Mouse (Mus musculus) central nervous system, embryonic 11.5 days (tissue): ENCODE data around the gene Syt2. TPM values are rescaled to one million over a fixed set of nuclear protein-coding genes. Genes with fewer than 3 reads are reported as not detected.

Experiments used
- polyA plus RNA-seq: library from polyadenylated mRNA; depleted of rRNA; stranded (reverse); fragments of >200 nt; gene quantifications from 2 replicates; pipeline ENCODE4 v1.2.3, GENCODE M21; 2012; rRNA removed

Gene Syt2
- 3.0 and 3.2 TPM in 2 replicates for polyA plus RNA-seq

DNA sequence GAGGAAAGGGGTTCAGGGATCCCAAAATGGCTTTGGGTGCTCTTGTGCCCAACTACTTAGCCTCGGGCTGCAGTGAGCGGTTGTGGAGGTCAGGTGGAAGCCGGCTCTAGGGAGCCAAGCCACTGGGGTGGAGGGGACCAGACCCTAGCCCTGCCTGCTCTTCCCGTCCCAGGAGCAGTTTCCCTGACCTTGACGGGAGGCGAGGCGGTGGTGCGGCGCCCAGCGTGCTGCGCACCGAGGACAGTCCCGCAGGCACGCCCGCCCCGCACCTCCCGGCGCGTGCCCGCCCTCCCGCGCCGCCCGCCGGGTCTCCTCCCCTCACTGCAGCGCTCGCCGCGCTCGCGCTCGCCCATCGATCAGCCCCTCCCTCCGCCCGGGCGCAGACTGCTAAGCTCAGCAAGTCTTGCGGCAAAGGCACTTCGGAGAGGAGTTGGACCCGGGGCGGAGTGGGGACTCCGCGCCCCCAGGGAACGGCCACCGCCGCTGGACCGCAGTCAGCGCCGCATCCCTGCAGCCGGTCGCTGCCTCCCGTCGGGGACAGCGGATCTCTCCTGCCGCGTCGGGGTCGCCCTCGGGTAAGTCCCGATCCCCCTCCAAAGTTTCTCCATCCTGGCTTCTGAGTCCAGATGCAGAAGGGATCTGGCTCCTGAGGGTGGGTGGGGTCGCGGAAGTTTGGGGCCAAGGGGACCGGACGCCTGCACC is at the start of gene Syt2:
Gene Syt2, plus strand, starts transcription at position 417 of the 702 bp plus-strand sequence.

Other genes starting within 250 kb of the Syt2 start
- gene Cyb5r1, start 241.1 kb upstream of the Syt2 start, polyA plus RNA-seq = 22.7 and 30.1 TPM in 2 replicates
- 44.2 and 57.9 TPM in 2 replicates for gene Adipor1, start 231.3 kb upstream of the Syt2 start, polyA plus RNA-seq
- gene Klhl12, start 191.1 kb upstream of the Syt2 start, polyA plus RNA-seq = 22.9 and 25.2 TPM in 2 replicates
- gene Rabif, start 152.0 kb upstream of the Syt2 start, polyA plus RNA-seq = 16.9 and 23.8 TPM in 2 replicates
- 0.07 TPM in 1 of 2 replicates, not detected in the other for gene Mgat4e, start 97.0 kb upstream of the Syt2 start, polyA plus RNA-seq
- gene Kdm5b, start 86.5 kb upstream of the Syt2 start, polyA plus RNA-seq = 48.1 and 53.2 TPM in 2 replicates